Mouse (Mus musculus) myocyte (in vitro differentiated cells): ENCODE data around the gene Nek9. TPM values are rescaled to one million over a fixed set of nuclear protein-coding genes. Genes with fewer than 3 reads are reported as not detected.

Experiments
- H3K27me3 ChIP-seq: one replicate; pipeline ENCODE4 v1.6.1; 2011; ENCODE audit not compliant: control insufficient read depth, insufficient read depth, insufficient read length
- H3K36me3 ChIP-seq: one replicate; pipeline ENCODE4 v1.6.1; 2011; ENCODE audit not compliant: control insufficient read depth, insufficient read depth
- H3K4me2 ChIP-seq: one replicate; pipeline ENCODE4 v1.6.1; 2011; ENCODE audit warnings: low read depth, control low read depth
- H3K4me3 ChIP-seq: one replicate; pipeline ENCODE4 v1.5.1; 2011; ENCODE audit warnings: mild to moderate bottlenecking, control low read depth, moderate library complexity
- H3K79me2 ChIP-seq: one replicate; pipeline ENCODE4 v1.6.1; 2011; ENCODE audit not compliant: control insufficient read depth, insufficient read depth
- H3ac ChIP-seq: one replicate; pipeline ENCODE4 v1.6.1; 2011; ENCODE audit not compliant: control insufficient read depth, insufficient read length
- CEBPB ChIP-seq: IDR thresholded peaks from 2 replicates; pipeline ENCODE4 v1.6.1; 2011; ENCODE audit warnings: mild to moderate bottlenecking, moderate library complexity; ENCODE audit not compliant: poor library complexity, insufficient read depth, severe bottlenecking
- E2F4 ChIP-seq: IDR thresholded peaks from one replicate; pipeline ENCODE4 v1.6.1; 2011; ENCODE audit warnings: mild to moderate bottlenecking, control low read depth, moderate library complexity; ENCODE audit not compliant: insufficient read depth
- MAX ChIP-seq: IDR thresholded peaks from one replicate; pipeline ENCODE4 v1.6.1; 2011; ENCODE audit warnings: low read depth, mild to moderate bottlenecking, control low read depth
- MYOD1 ChIP-seq, 3 experiments: IDR thresholded peaks; one replicate each; pipeline ENCODE4 v1.6.1; 2011; ENCODE audit warnings: control low read depth in 2 of 3, low read depth in 2 of 3, mild to moderate bottlenecking in 2 of 3, moderate library complexity in 1 of 3; ENCODE audit not compliant: insufficient read length in 2 of 3, control insufficient read depth in 1 of 3
- MYOG ChIP-seq, 3 experiments: IDR thresholded peaks; one replicate each; pipeline ENCODE4 v1.6.1; 2011; ENCODE audit warnings: control low read depth in 2 of 3, low read depth in 2 of 3, mild to moderate bottlenecking in 2 of 3; ENCODE audit not compliant: insufficient read length in 2 of 3, control insufficient read depth in 1 of 3, insufficient read depth in 1 of 3
- POLR2A ChIP-seq: IDR thresholded peaks from one replicate; pipeline ENCODE4 v1.6.1; 2011; ENCODE audit warnings: low read depth, mild to moderate bottlenecking, control low read depth, moderate library complexity; ENCODE audit not compliant: insufficient read length
- POLR2AphosphoS2 ChIP-seq: IDR thresholded peaks from one replicate; pipeline ENCODE4 v1.6.1; 2011; ENCODE audit warnings: low read depth, control low read depth; ENCODE audit not compliant: insufficient read length
- REST ChIP-seq: IDR thresholded peaks from one replicate; pipeline ENCODE4 v1.6.1; 2011; ENCODE audit warnings: mild to moderate bottlenecking, control low read depth, moderate library complexity; ENCODE audit not compliant: insufficient read depth, insufficient read length
- SRF ChIP-seq: IDR thresholded peaks from one replicate; pipeline ENCODE4 v1.6.1; 2011; ENCODE audit warnings: low read depth; ENCODE audit not compliant: control insufficient read depth, insufficient read length
- TCF12 ChIP-seq: IDR thresholded peaks from one replicate; pipeline ENCODE4 v1.6.1; 2011; ENCODE audit warnings: mild to moderate bottlenecking, control low read depth; ENCODE audit not compliant: poor library complexity, insufficient read depth, severe bottlenecking
- TCF3 ChIP-seq: IDR thresholded peaks from one replicate; pipeline ENCODE4 v1.6.1; 2011; ENCODE audit warnings: low read depth, control low read depth; ENCODE audit not compliant: insufficient read length
- USF1 ChIP-seq: IDR thresholded peaks from one replicate; pipeline ENCODE4 v1.6.1; 2011; ENCODE audit warnings: low read depth, mild to moderate bottlenecking, control low read depth, moderate library complexity
- polyA plus RNA-seq: library from polyadenylated mRNA; unstranded; fragments of >200 nt; fragmentation: generic; extraction: Trizol; gene quantifications from one replicate; pipeline ENCODE4 v1.2.1, GENCODE M21; 2012; ENCODE audit warnings: missing spikeins

Nek9 gene
- polyA plus RNA-seq, 1 experiment: 40.4 TPM

DNA sequence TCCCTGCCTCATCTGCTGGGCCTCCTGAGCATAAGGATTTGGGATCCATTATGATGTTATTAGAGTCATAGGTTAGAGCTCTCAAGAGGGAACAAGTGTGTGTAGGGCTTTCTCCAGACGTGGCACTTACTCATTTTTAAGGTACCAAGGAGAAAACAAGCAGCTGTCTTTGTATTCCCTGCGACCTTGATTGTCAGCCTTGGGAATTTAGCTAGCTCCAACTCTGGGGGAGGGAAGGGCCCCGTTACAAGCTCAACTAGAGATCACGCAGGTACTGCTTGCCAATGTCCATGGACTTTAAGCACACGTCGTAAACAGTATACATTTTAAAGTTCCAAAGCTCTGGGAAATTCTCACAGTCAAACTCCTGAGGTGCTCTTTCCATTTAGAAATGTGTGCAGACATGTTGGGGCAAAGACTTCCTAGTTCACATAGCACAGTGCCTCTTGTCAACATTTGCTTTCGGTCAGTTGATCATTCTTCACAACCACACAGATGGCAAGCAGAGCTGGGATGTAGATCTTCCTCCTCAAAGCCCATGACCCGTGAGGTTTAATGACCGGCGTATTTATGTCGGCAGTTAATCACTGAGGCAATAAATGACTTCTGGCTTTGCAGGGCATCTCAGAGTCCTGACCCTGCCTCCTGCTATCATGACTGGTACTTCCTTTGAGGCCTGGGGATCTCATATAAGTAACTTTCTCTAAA is 40.9 kb downstream of the Nek9 start:
- Histone ChIP-seq H3K79me2 (no peaks in the 10 kb centered on the region), H3K36me3 (peaks cover 35% of the 10 kb centered on the region), H3K4me2 (peak overlapping the region; percentile 3), H3ac (no peak overlapping the region), H3K4me3 (no peak overlapping the region), H3K27me3 (no peaks in the 10 kb centered on the region)
- no peak for TF ChIP-seq POLR2AphosphoS2
- no peak for TF ChIP-seq TCF3
- no peak for TF ChIP-seq MYOD1 (IDR thresholded peaks at IDR 0.05; ENCODE audit: control insufficient read depth in 1 of 3, insufficient read length in 2 of 3, low read depth in 2 of 3)
- TF ChIP-seq MYOG (IDR thresholded peaks at IDR 0.05; ENCODE audit: control insufficient read depth in 1 of 3, insufficient read depth in 1 of 3, insufficient read length in 2 of 3, low read depth in 2 of 3): no peak
- TF ChIP-seq E2F4: no peak
- TF ChIP-seq POLR2A: no peak
- no peak for TF ChIP-seq MAX
- no peak for TF ChIP-seq USF1
- TF ChIP-seq REST: no peak
- no peak for TF ChIP-seq SRF
- TF ChIP-seq TCF12: no peak
- TF ChIP-seq CEBPB: no peak

DNA sequence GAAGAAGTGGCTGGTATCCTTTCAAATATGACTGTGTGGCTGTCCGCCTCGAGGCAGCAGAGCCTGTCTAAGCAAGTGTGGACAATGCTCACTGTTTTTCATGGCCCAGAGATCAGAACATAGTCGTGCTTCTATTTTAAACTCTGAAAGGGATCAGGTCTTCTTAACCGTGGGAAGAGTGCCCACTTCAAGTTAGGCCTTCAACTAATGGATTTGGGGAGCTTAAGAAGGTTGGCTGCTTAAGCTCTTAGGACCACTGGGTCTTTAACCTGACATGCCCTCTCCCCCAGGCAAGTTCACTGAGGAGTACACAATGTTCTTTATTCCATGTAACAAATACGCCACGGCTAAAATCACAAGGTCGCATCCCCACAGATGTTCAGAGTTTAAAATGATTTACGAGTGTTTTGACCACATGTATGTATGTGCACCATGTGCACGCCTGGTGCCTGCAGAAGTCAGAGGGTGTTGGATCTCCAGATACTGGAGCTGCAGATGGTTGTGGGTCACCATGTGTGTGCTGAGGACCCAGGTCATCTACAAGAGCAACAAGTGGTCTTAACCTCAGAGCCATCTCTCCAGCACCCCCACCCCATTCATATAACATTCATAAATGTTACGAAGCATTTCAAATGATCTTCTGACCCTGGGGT is 41.7 kb downstream of the Nek9 start:
- no peaks in the 10 kb centered on the region for H3K79me2 ChIP-seq
- no peak overlapping the region for H3K4me2 ChIP-seq
- TF ChIP-seq MYOD1 (IDR thresholded peaks at IDR 0.05; ENCODE audit: control insufficient read depth in 1 of 3, insufficient read length in 2 of 3, low read depth in 2 of 3): no peak
- TF ChIP-seq TCF3: no peak
- no peak for TF ChIP-seq MAX
- no peak for TF ChIP-seq SRF
- TF ChIP-seq POLR2AphosphoS2: no peak
- TF ChIP-seq TCF12: no peak
- TF ChIP-seq CEBPB: no peak
- TF ChIP-seq USF1: no peak
- TF ChIP-seq MYOG (IDR thresholded peaks at IDR 0.05; ENCODE audit: control insufficient read depth in 1 of 3, insufficient read depth in 1 of 3, insufficient read length in 2 of 3, low read depth in 2 of 3): no peak
- no peak for TF ChIP-seq POLR2A
- TF ChIP-seq E2F4: no peak
- TF ChIP-seq REST: no peak
- H3ac ChIP-seq: no peak overlapping the region
- peaks cover 32% of the 10 kb centered on the region for H3K36me3 ChIP-seq
- H3K27me3 ChIP-seq: no peaks in the 10 kb centered on the region
- H3K4me3 ChIP-seq: no peak overlapping the region

DNA sequence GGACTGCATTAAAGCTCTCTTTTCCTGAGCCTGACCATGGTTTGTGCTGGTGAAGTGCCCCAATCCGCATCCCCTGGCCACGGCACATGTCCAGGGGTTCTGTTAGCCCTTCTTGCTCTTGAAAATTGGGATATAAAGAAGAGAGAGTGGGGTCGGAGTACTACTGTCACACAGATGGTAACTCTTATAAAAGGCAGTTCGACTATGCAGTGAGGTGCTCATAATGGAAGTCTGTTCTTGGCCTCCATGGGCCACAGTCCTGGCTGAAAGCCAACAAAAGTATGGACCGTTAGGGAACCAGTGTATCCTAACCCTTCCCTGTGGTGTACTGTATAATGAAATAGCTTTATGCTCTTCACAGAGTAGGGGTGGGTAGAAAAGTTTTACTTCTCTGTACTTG is 42.2 kb downstream of the Nek9 start:
- H3K4me2 ChIP-seq: no peak overlapping the region

DNA sequence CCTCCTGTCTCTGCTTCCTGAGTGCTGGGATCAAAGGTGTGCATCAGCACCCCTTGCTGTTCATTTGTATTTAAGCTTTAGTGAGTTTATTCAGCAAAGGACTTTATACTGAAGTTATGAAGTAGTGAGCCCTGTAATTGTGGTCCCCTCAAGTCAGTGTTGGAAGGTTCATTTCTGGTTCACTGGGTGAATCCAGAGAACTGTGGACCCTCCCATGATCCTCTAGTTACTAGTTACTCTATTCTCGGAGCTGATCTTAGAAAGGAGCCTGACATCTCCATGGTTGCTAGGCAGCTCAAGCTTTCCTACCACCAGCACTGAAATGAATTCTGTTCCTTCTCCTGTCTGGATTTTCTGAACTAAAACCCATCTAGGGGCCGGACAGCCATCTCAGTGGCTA is 43.7 kb downstream of the Nek9 start:
- Histone ChIP-seq H3K27me3 (no peaks in the 10 kb centered on the region), H3ac (no peak overlapping the region), H3K36me3 (peaks cover 14% of the 10 kb centered on the region), H3K79me2 (no peaks in the 10 kb centered on the region), H3K4me3 (no peak overlapping the region), H3K4me2 (no peak overlapping the region)
- TF ChIP-seq MYOG (IDR thresholded peaks at IDR 0.05; ENCODE audit: control insufficient read depth in 1 of 3, insufficient read depth in 1 of 3, insufficient read length in 2 of 3, low read depth in 2 of 3) (no peak), REST (no peak), SRF (no peak), MAX (no peak), CEBPB (no peak), TCF12 (no peak), TCF3 (no peak), USF1 (no peak), E2F4 (no peak), POLR2A (no peak), POLR2AphosphoS2 (no peak), MYOD1 (IDR thresholded peaks at IDR 0.05; ENCODE audit: control insufficient read depth in 1 of 3, insufficient read length in 2 of 3, low read depth in 2 of 3) (no peak)

More for the DNA sequence above, 42.2 kb downstream of the Nek9 start:
- Histone ChIP-seq H3K36me3 (peaks cover 28% of the 10 kb centered on the region), H3K4me3 (no peak overlapping the region), H3K27me3 (no peaks in the 10 kb centered on the region), H3K79me2 (no peaks in the 10 kb centered on the region), H3ac (no peak overlapping the region)
- no peak for TF ChIP-seq MAX
- no peak for TF ChIP-seq MYOD1 (IDR thresholded peaks at IDR 0.05; ENCODE audit: control insufficient read depth in 1 of 3, insufficient read length in 2 of 3, low read depth in 2 of 3)

DNA sequence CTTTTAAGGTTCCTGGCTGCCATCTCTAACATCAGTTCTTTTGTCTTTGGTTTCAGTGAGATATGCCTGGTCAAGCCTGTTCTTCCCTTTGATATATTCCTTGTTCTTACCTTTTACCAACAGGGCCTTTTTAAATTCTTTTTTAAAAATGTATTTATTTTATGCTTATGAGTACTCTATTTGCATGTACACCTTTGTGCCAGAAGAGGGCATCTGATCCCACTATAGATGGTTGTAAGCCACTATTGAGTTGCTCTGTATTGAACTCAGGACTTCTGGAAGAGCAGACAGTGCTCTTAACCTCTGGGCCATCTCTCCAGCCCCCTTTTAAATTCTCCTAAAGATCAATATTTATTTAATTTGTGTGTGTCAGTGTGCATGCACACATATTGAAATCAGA is 46.3 kb downstream of the Nek9 start:
- no peak overlapping the region for H3K4me2 ChIP-seq
- H3ac ChIP-seq: no peak overlapping the region
- H3K4me3 ChIP-seq: no peak overlapping the region
- TF ChIP-seq REST (no peak), POLR2A (no peak), USF1 (no peak), MYOG (IDR thresholded peaks at IDR 0.05; ENCODE audit: control insufficient read depth in 1 of 3, insufficient read depth in 1 of 3, insufficient read length in 2 of 3, low read depth in 2 of 3) (no peak), MYOD1 (IDR thresholded peaks at IDR 0.05; ENCODE audit: control insufficient read depth in 1 of 3, insufficient read length in 2 of 3, low read depth in 2 of 3) (no peak), POLR2AphosphoS2 (no peak), MAX (no peak), CEBPB (no peak), TCF3 (no peak), TCF12 (no peak), SRF (no peak), E2F4 (no peak)
- no peaks in the 10 kb centered on the region for H3K27me3 ChIP-seq
- H3K36me3 ChIP-seq: peaks cover 11% of the 10 kb centered on the region
- no peaks in the 10 kb centered on the region for H3K79me2 ChIP-seq
